Mouse (Mus musculus) right cerebral cortex, postnatal 25 days (tissue): Measurements from ENCODE around the gene Ropn1l.

ENCODE experiments used
- DNase-seq: peaks from one replicate; pipeline ENCODE4 v3.0.0; 2022

Ropn1l gene

GRCm38 (mm10) chr15:31442698-31443097 lies 10.8 kb downstream of the Ropn1l start:
- DNase-seq = no peak

GRCm38 (mm10) chr15:31441996-31442395 lies 11.5 kb downstream of the Ropn1l start:
- DNase-seq = no peak

GRCm38 (mm10) chr15:31436811-31437210 lies 16.7 kb downstream of the Ropn1l start:
- no peak for DNase-seq

DNA sequence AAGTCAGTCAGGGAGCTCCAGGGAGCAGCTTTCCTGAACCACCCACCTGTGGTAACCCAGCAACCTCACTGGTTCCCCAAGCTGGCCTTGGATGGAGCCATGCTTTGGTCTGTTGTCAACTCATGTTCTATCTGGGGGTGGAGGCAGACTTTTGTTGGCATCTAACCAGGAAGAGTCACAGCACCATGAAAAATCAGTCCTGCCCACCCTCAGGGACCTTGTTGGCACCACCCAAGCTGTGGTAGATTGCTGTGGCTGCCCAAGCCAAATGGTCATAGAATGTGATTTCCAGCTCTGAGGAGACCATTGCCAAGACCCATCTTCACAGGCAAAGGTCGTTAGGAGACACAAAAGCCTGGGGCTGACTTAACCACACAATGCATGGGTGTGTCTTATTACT lies 17.5 kb downstream of the Ropn1l start:
- DNase-seq = no peak

GRCm38 (mm10) chr15:31433768-31434167 lies 19.8 kb downstream of the Ropn1l start:
- DNase-seq = no peak

DNA sequence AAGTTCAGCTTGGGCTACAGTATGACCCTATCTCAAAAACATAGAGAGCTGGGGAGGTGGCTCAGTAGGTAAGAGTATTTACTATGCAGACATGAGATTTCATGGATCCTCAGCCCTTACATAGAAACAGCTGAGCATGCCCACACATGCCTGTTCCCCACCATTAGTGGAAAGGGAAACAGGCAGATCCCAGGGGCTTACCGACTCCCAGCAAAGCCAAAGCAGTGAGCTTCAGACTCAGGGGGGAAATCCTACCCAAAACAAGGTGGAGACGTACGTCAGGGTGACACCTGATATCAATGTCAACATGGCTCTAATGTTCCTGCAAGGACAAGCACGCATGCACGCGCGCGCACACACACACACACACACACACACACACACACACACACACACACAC lies 21.7 kb downstream of the Ropn1l start:
- DNase-seq = no peak

GRCm38 (mm10) chr15:31430014-31430413 lies 23.5 kb downstream of the Ropn1l start:
- DNase-seq = no peak

DNA sequence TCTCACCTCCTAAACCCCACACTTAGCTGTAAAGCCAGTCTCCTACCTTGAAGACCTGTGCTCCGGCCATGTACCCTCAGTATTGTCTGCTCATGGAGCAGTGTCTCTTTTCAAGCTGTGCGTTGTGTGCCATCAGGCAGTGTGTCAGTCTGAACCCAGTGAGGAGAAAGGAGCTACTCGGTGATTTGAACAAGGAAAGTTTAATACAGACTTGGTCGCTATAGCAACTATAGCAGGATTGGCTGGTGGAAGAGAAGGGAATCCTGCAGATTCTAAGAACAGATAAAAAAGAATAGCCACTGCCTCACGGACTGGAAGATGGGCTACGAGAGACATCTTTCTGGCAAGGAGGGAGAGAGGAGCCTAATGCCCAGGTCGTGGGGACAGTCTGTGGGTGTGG lies 24.1 kb downstream of the Ropn1l start:
- no peak for DNase-seq

DNA sequence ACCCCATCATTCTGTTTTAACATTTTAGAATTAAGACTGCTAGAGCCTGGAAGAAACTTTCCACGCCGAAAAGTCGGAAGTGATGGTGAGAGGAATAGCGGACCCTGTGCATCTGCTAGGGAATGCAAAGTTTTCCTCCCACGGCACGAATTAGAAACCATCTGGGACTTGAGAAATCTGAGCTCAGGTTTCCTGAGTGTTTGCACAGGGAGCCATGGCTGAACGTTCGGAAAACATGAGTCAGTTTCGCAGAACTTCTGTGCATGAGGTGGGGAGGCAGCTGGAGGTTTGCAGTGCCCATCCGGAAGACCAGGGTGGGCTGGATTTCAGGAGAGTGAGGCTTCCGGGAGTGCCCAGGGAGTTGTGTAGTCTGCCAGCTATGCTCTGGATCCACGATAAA lies 25.0 kb downstream of the Ropn1l start:
- peak; percentile 80 for DNase-seq

DNA sequence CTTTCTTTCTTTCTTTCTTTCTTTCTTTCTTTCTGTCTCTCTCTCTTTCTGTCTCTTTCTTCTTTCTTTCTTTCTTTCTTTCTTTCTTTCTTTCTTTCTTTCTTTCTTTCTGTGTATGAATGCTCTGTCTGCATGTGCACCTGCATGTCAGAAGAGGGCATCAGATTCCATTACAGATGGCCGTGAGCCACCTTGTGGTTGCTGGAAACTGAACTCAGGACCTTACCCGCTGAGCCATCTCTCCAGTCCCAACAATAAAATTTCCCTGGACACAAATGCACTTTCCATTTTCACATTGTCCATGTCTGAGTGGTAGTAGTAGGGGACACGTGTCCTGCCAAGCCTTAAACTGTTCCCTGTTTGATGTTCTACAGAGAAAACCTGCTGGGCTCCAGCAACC lies 26.1 kb downstream of the Ropn1l start:
- no peak for DNase-seq

- peak; percentile 40 for DNase-seq
Measured at GRCm38 (mm10) chr15:31426066-31426706, 27.4 kb downstream of the Ropn1l start.

GRCm38 (mm10) chr15:31422649-31423369 lies 30.7 kb downstream of the Ropn1l start:
- no peak for DNase-seq

DNA sequence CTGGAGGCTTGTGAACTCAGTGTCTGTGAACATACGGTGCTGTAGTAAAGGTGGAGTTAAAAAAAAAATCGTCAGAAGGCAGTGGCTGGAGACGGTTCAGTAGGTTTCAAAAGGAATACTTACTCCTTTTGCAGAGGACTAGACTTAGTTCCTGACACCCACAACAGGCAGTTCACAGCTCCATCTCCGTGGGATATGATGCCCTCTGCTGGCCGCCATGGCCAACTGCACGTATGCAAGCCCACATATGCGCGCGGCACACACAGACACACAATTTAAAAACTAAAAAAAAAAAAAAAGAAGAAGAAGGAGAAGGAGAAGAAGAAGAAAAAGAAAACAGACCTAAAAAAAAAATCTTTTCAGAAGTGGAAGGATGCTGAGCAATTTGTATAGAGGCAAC lies 34.5 kb downstream of the Ropn1l start:
- DNase-seq = no peak

DNA sequence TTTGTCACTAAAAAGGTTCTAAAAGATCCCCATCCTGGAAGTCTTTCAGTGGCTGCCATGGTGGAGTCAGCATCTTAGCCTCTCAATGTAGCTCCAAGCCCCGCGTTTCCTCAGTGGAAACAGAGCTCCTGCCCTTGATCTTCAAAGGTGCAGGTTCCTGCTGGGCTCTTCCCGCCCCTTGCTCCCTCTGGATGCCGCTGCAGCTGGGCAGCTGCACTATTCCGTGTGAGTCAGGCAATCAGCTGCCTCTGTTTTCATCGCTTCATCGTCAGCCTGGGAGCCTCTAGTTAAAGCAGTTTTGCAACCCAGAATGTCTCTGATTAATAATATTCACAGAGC lies 34.9 kb downstream of the Ropn1l start:
- DNase-seq = no peak

DNA sequence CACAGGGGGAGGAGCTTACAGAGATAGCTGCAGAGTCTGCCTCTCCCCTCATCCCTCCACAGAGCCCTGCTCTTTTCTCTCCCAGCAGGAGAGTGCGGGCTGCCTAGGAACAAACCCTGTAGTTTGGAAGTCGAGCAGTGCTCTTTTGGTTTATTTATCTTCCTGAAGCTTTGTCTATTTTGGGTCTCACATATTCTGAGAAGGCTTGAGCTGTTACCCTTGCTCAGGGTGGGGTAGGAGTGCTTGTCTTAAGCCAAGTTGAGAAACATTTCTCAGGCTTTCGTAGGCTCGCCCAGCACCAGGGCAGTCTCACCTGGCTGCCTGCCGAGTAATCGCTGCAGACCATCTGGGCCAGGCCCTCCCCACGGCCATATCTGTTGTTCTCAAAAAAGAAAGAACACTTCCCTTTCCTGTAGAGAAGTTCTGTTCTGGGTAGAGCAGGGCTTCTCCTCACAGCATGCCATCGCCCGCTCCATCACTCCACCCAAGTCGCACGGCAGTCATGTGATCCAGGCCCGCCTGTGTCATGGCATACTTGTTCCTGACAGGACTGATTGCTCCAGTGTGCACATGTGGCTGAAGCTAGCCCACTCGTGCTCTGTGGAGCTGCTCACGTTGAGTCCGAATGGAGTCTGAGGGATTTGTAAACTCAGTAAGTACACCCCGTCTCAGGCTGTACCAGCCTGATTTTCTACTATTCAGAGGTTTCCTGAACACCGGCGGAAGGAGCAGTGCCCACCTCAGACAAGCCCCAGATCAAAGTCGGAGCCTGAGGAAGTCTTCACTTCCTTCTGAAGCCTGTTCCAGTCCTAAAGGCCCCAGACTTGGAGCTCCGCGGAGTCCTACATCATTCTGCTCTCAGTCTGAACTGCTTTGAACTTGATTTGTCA lies 35.5 kb downstream of the Ropn1l start:
- DNase-seq = peak; percentile 77

- DNase-seq = no peak
Measured at GRCm38 (mm10) chr15:31417409-31417795, 36.1 kb downstream of the Ropn1l start.

DNA sequence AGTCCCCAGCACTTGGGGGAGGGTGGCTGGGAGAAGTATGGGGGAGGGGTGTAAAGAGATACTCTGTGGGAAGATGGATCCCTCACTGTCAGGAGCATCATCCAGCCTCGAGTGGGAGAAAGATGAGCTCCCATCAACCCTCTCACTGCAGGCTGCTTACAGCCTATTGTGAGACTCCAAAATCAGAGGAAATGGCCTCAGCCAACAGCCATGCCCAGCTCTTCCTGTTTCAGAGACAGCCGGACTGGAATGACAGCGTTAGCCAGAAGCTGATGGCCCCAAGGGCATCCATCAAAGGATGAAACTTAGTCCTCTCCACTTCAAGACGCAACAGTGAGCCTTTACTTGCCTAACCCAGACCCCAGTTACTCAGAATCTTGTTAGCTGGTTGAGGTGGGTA lies 38.4 kb downstream of the Ropn1l start:
- no peak for DNase-seq

DNA sequence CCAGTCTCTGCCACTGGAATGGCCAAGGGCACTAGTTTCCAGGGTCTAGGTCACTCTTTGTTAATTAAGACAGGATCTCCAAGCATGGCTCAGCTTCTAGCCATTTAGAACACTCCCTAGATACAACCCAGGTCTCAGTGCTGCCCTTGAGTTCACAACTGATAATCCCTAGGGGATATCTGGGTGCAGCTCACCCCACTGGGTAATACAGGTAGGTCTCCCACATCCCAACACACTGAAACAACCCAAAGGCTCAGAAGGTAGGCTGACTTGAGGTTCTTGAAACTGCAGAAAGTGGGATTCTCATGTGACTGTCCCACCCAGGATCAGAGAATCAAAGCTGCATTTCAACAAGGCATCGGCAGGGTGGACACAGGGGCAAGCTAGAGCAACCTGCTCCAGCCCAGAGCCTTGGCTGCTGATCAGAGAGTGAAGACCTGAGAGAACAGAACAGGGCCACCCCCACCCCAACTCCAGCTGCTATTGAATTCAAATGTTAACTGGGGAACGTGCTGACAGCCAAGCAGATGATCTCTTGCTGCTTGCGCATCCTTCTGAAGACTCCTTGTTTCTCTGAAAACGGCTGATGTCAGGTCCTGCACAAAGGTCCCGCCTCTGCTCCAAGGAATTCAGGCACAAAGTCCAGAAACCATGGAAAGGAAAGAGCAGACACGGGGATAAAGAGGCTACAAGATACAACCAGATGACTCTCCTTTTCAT lies 39.2 kb downstream of the Ropn1l start:
- no peak for DNase-seq

GRCm38 (mm10) chr15:31413662-31414061 lies 39.9 kb downstream of the Ropn1l start:
- DNase-seq = no peak

DNA sequence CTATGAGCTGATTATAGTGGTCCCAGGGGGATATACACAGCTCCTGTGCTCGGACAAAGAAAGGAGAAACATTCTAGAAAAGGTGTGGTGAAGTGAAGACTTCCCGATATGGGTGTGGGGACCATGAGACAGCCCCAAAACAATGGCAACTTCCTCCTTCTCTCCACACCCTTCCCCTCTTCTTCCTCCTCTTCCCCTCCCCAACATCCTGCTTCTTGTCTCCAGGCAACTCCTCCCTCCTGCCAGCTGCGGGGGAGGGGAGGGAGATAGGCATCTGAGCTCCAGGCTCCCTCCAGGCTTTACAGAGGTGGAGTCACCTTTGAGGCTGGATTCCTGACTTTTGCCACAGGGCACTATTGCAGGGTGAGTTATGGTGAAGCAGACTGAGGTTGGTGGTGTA lies 40.6 kb downstream of the Ropn1l start:
- DNase-seq = no peak

DNA sequence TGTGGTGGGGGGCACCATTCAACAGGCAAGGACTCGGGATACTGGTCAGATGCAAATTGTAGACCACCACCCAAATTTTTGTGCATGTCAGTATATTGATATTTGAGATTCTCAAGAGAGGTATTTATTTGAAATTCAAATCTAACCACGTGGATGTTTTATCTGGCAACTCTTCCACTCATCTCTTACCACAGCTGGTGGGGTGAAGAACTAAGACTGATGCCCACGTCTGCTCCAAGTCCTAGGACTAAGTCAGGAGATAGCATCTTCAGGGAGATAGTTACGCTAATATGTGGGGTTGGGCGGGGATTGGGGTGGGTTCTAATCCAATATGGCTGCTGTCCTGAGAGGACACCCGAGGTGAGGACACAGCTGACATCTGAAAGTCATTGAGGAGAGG lies 41.1 kb downstream of the Ropn1l start:
- DNase-seq = no peak

- no peak for DNase-seq
Measured at GRCm38 (mm10) chr15:31407490-31407889, 46.0 kb downstream of the Ropn1l start.

GRCm38 (mm10) chr15:31406881-31407280 lies 46.7 kb downstream of the Ropn1l start:
- no peak for DNase-seq
